Mouse (Mus musculus) cerebellum, postnatal 14 days (tissue): ENCODE measurements at regions not wholly inside any gene's neighbourhood (a gene's known extent, or its start where the extent isn't known, plus 50 kb on each side); places are given as distances from the start of the nearest gene placed in this dataset.
A peak's percentile ranks its signal among the peaks of the same experiment; 100 is the strongest.

Source experiments
- DNase-seq, 2 experiments: peaks; one replicate each; pipeline ENCODE4 v3.0.0; 2021; ENCODE audit warnings: mixed read lengths in 2 of 2

GRCm38 (mm10) chr2:128503136-128503935, 87.7 kb upstream of the Spdye4c start:
- peak; percentile 46 to 60 for DNase-seq

- DNase-seq: peak; percentile 70 to 72
Measured at GRCm38 (mm10) chr2:128507591-128508243, 83.3 kb upstream of the Spdye4c start.

GRCm38 (mm10) chr2:128508244-128508605, 82.8 kb upstream of the Spdye4c start:
- peak; percentile 35 to 42 for DNase-seq

- no peak for DNase-seq
Measured at GRCm38 (mm10) chr2:128511291-128511690, 79.7 kb upstream of the Spdye4c start.

GRCm38 (mm10) chr2:128512852-128513251, 78.2 kb upstream of the Spdye4c start:
- no peak for DNase-seq

- no peak for DNase-seq
Measured at GRCm38 (mm10) chr2:128514463-128515290, 76.3 kb upstream of the Spdye4c start.

GRCm38 (mm10) chr2:128515701-128516100, 75.3 kb upstream of the Spdye4c start:
- peak; percentile 49 to 72 for DNase-seq

- DNase-seq: no peak
Measured at GRCm38 (mm10) chr2:128516694-128517093, 74.3 kb upstream of the Spdye4c start.

- no peak for DNase-seq
Measured at GRCm38 (mm10) chr2:128518142-128518541, 72.9 kb upstream of the Spdye4c start.

GRCm38 (mm10) chr2:128521701-128522443, 69.1 kb upstream of the Spdye4c start:
- no peak for DNase-seq

GRCm38 (mm10) chr2:128523425-128524108, 67.4 kb upstream of the Spdye4c start:
- DNase-seq: peak; percentile 60 to 64

GRCm38 (mm10) chr2:128526100-128526499, 64.9 kb upstream of the Spdye4c start:
- DNase-seq: no peak

GRCm38 (mm10) chr2:128526883-128527344, 64.1 kb upstream of the Spdye4c start:
- no peak for DNase-seq

GRCm38 (mm10) chr2:128536294-128536693, 54.7 kb upstream of the Spdye4c start:
- DNase-seq: no peak

GRCm38 (mm10) chr2:128537425-128537824, 53.6 kb upstream of the Spdye4c start:
- DNase-seq: peak in 1 of 2 experiments; percentile 30

- DNase-seq: no peak
Measured at GRCm38 (mm10) chr2:128538736-128539135, 52.3 kb upstream of the Spdye4c start.
